Mouse (Mus musculus): Measurements from ENCODE around the gene E130309D02Rik. TPM values are rescaled to one million over a fixed set of nuclear protein-coding genes. Genes with fewer than 3 reads are reported as not detected.

E130309D02Rik gene
- total and polyA plus RNA-seq, 3 experiments = 13.1 to 17.5 (median 16.9) TPM

GRCm38 (mm10) chr5:143287774-143288328, 27.3 kb downstream of the E130309D02Rik start:
- Histone ChIP-seq H3K79me2 (replicated peaks; ENCODE audit: control insufficient read depth, insufficient read depth, low read length) (no peaks in the 10 kb centered on the region), H3K27ac (no peak overlapping the region), H3K4me3 (peak overlapping the region; percentile 23), H3K36me3 (ENCODE audit: control insufficient read depth, insufficient read depth, low read length) (no peaks in the 10 kb centered on the region), H3K27me3 (ENCODE audit: control insufficient read depth, insufficient read depth, low read length) (peaks cover 6% of the 10 kb centered on the region), H3K9ac (ENCODE audit: low read depth, low read length) (no peak overlapping the region), H3K4me1 (ENCODE audit: control insufficient read depth, insufficient read depth, low read length) (no peaks in the 10 kb centered on the region)
- DNase-seq = no peak
- WGBS = 7% methylated on average over 48 of the region's 48 CpGs
- intact Hi-C loops (cut with DNase I) = no loop called here
- TF ChIP-seq POLR2A (IDR thresholded peaks at IDR 0.05; ENCODE audit: insufficient read depth, low read depth, low read length) (no peak), EP300 (IDR thresholded peaks at IDR 0.05; ENCODE audit: insufficient read depth, low read depth, low read length) (no peak), CTCF (IDR thresholded peaks at IDR 0.05) (no peak)

GRCm38 (mm10) chr5:143284762-143285161, 30.4 kb downstream of the E130309D02Rik start:
- Histone ChIP-seq H3K4me3 (no peak overlapping the region), H3K4me1 (ENCODE audit: control insufficient read depth, insufficient read depth, low read length) (no peaks in the 10 kb centered on the region), H3K79me2 (replicated peaks; ENCODE audit: control insufficient read depth, insufficient read depth, low read length) (no peaks in the 10 kb centered on the region), H3K27ac (no peak overlapping the region), H3K36me3 (ENCODE audit: control insufficient read depth, insufficient read depth, low read length) (no peaks in the 10 kb centered on the region), H3K27me3 (ENCODE audit: control insufficient read depth, insufficient read depth, low read length) (peaks cover 6% of the 10 kb centered on the region), H3K9ac (ENCODE audit: low read depth, low read length) (no peak overlapping the region)
- WGBS = 48% methylated on average over 6 of the region's 6 CpGs
- intact Hi-C loops (cut with DNase I) = no loop called here
- TF ChIP-seq POLR2A (IDR thresholded peaks at IDR 0.05; ENCODE audit: insufficient read depth, low read depth, low read length) = no peak
- TF ChIP-seq CTCF (IDR thresholded peaks at IDR 0.05) = peak; percentile 14; the same call in 1 of the 2 replicates
- DNase-seq = no peak

- no peak for TF ChIP-seq POLR2A (IDR thresholded peaks at IDR 0.05; ENCODE audit: insufficient read depth, low read depth, low read length)
- intact Hi-C loops (cut with DNase I) = no loop called here
- no peak overlapping the region for H3K9ac ChIP-seq (ENCODE audit: low read depth, low read length)
- H3K4me1 ChIP-seq (ENCODE audit: control insufficient read depth, insufficient read depth, low read length) = no peaks in the 10 kb centered on the region
- no peaks in the 10 kb centered on the region for H3K79me2 ChIP-seq (replicated peaks; ENCODE audit: control insufficient read depth, insufficient read depth, low read length)
- no peak overlapping the region for H3K27ac ChIP-seq
- H3K36me3 ChIP-seq (ENCODE audit: control insufficient read depth, insufficient read depth, low read length) = no peaks in the 10 kb centered on the region
- 50% methylated on average over 10 of the region's 10 CpGs for WGBS
- no peak for DNase-seq
- H3K27me3 ChIP-seq (ENCODE audit: control insufficient read depth, insufficient read depth, low read length) = no peaks in the 10 kb centered on the region
- H3K4me3 ChIP-seq = no peak overlapping the region
These were observed 35.9 kb downstream of the E130309D02Rik start for GRCm38 (mm10) chr5:143279247-143279646.

GRCm38 (mm10) chr5:143275761-143276160, 39.4 kb downstream of the E130309D02Rik start:
- TF ChIP-seq EP300 (IDR thresholded peaks at IDR 0.05; ENCODE audit: insufficient read depth, low read depth, low read length) = no peak
- no peak for TF ChIP-seq CTCF (IDR thresholded peaks at IDR 0.05)
- no peak for TF ChIP-seq POLR2A (IDR thresholded peaks at IDR 0.05; ENCODE audit: insufficient read depth, low read depth, low read length)
- no peak overlapping the region for H3K27ac ChIP-seq
- H3K4me3 ChIP-seq = no peak overlapping the region
- no peaks in the 10 kb centered on the region for H3K27me3 ChIP-seq (ENCODE audit: control insufficient read depth, insufficient read depth, low read length)
- no peak overlapping the region for H3K9ac ChIP-seq (ENCODE audit: low read depth, low read length)
- no peaks in the 10 kb centered on the region for H3K36me3 ChIP-seq (ENCODE audit: control insufficient read depth, insufficient read depth, low read length)
- H3K79me2 ChIP-seq (replicated peaks; ENCODE audit: control insufficient read depth, insufficient read depth, low read length) = no peaks in the 10 kb centered on the region
- H3K4me1 ChIP-seq (ENCODE audit: control insufficient read depth, insufficient read depth, low read length) = peaks cover 2% of the 10 kb centered on the region
- DNase-seq = no peak
- WGBS = 48% methylated on average over 5 of the region's 5 CpGs
- intact Hi-C loops (cut with DNase I) = no loop called here

- H3K36me3 ChIP-seq (ENCODE audit: control insufficient read depth, insufficient read depth, low read length) = no peaks in the 10 kb centered on the region
- no peak for TF ChIP-seq CTCF (IDR thresholded peaks at IDR 0.05)
- no peak for TF ChIP-seq EP300 (IDR thresholded peaks at IDR 0.05; ENCODE audit: insufficient read depth, low read depth, low read length)
- no peak for TF ChIP-seq POLR2A (IDR thresholded peaks at IDR 0.05; ENCODE audit: insufficient read depth, low read depth, low read length)
- no peak overlapping the region for H3K4me3 ChIP-seq
- H3K9ac ChIP-seq (ENCODE audit: low read depth, low read length) = no peak overlapping the region
- intact Hi-C loops (cut with DNase I) = loop anchor here (5.0 kb wide), 1 partner anchor 35 kb away; no protein-coding TSS in a partner anchor
- H3K79me2 ChIP-seq (replicated peaks; ENCODE audit: control insufficient read depth, insufficient read depth, low read length) = no peaks in the 10 kb centered on the region
- 89% methylated on average over 16 of the region's 16 CpGs for WGBS
- no peaks in the 10 kb centered on the region for H3K27me3 ChIP-seq (ENCODE audit: control insufficient read depth, insufficient read depth, low read length)
- DNase-seq = no peak
- H3K27ac ChIP-seq = no peak overlapping the region
- H3K4me1 ChIP-seq (ENCODE audit: control insufficient read depth, insufficient read depth, low read length) = peaks cover 4% of the 10 kb centered on the region
These were observed 42.4 kb downstream of the E130309D02Rik start for GRCm38 (mm10) chr5:143272540-143273330.

GRCm38 (mm10) chr5:143272108-143272507, 43.1 kb downstream of the E130309D02Rik start:
- intact Hi-C loops (cut with DNase I) = loop anchor here (5.0 kb wide), 1 partner anchor 35 kb away; no protein-coding TSS in a partner anchor
- no peaks in the 10 kb centered on the region for H3K36me3 ChIP-seq (ENCODE audit: control insufficient read depth, insufficient read depth, low read length)
- no peak for DNase-seq
- no peaks in the 10 kb centered on the region for H3K79me2 ChIP-seq (replicated peaks; ENCODE audit: control insufficient read depth, insufficient read depth, low read length)
- no peak overlapping the region for H3K9ac ChIP-seq (ENCODE audit: low read depth, low read length)
- 58% methylated on average over 3 of the region's 3 CpGs for WGBS
- TF ChIP-seq POLR2A (IDR thresholded peaks at IDR 0.05; ENCODE audit: insufficient read depth, low read depth, low read length) (no peak), EP300 (IDR thresholded peaks at IDR 0.05; ENCODE audit: insufficient read depth, low read depth, low read length) (no peak), CTCF (IDR thresholded peaks at IDR 0.05) (no peak)
- H3K4me1 ChIP-seq (ENCODE audit: control insufficient read depth, insufficient read depth, low read length) = peaks cover 4% of the 10 kb centered on the region
- H3K27ac ChIP-seq = no peak overlapping the region
- H3K4me3 ChIP-seq = no peak overlapping the region
- no peaks in the 10 kb centered on the region for H3K27me3 ChIP-seq (ENCODE audit: control insufficient read depth, insufficient read depth, low read length)

Data from heart, adult 2 months (tissue).